Mouse (Mus musculus): ENCODE data around the gene Rnf13. TPM values are rescaled to one million over a fixed set of nuclear protein-coding genes. Genes with fewer than 3 reads are reported as not detected.

Rnf13 gene
- total RNA-seq, 2 experiments from 2014 or later: 77.3 to 83.9 TPM

GRCm38 (mm10) chr3:57845786-57846661 lies 110.2 kb downstream of the Rnf13 start:
- DNase-seq: peak; percentile 9 to 40

DNA sequence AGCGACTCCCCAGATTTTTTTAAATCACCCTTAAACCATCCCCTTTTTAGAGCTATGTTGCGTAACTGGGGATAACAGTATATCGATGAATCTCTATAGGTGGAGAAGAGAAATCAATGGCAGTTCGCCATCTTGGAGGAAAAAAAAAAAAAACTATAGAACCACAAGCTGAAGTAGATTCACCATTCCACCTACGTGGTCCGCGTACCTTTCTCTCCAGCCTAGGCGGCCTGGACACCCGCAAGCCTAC lies 110.7 kb downstream of the Rnf13 start:
- peak in 1 of 2 experiments; percentile 16 for DNase-seq

GRCm38 (mm10) chr3:57846912-57847759 lies 111.3 kb downstream of the Rnf13 start:
- DNase-seq: peak; percentile 68 to 73

GRCm38 (mm10) chr3:57847760-57848185 lies 111.9 kb downstream of the Rnf13 start, which contains the start of gene Pfn2:
Gene Pfn2 (minus strand): TSS chr3:57848079.
- peak; percentile 61 to 64 for DNase-seq

DNA sequence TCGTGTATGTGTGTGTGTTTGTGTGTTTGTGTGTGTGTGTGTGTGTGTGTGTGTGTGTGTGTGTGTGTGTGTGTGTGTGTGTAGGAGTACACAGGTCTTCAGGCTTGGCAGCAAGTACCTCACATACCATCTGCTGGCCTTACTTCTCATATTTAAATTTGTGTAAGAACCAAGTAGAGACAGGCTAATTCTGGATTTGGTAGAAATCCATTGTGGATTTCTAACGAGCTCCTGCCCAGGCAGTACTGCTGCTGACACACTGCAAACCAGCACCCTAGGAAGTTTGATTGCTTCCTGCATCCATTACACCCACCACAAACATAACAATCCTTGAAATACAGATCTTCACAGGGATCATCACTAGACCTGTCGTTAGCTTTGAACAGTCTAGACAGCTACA lies 147.1 kb downstream of the Rnf13 start:
- DNase-seq: no peak

Other genes starting within 250 kb of the Rnf13 start
- 10 to 100 TPM; 39.4 to 47.3 TPM for gene Wwtr1, start 160.2 kb upstream of the Rnf13 start, total RNA-seq (2021)
- 10 to 100 TPM; 14.3 to 16.9 TPM for gene Commd2, start 84.3 kb upstream of the Rnf13 start, total RNA-seq (2021)
- not detected for gene Ankub1, start 43.3 kb upstream of the Rnf13 start, total RNA-seq (2021)
- gene Pfn2, start 112.0 kb downstream of the Rnf13 start, total RNA-seq (2021): 10 to 100 TPM; 40.1 to 42.2 TPM

Data from heart, adult 18-20 months (tissue).